8 mouse cellular contexts compared by ENCODE assay signal in the genomic region with DNA sequence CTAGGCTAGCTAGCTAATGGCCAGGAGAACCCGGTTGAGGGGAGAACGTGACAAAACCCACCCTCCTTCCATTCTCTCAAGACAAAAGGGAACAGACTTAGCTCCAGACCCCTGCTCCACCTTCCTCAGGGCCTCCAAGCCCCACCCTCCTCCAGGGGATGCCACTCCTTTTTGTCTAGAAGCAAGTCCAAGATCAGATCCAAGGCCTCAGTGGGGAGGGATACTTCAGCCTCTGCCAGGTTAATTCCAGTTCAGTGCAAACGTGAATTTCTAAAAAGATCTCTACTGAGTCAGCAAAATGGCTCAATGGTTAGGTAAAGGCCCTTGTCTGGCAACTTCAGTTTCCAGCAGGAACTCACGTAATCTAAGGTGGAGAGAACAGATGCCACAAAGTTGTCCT. TPM values are rescaled to one million over a fixed set of nuclear protein-coding genes. Genes with fewer than 3 reads are reported as not detected.
A peak's percentile ranks its signal among the peaks of the same experiment; 100 is the strongest.
DNase-seq lines count a peak whose midpoint lies in the region; ATAC-seq and TF ChIP-seq lines count a peak whose summit lies in the region.

No protein-coding gene starts in this region.

- H3K36me3 ChIP-seq in kidney, adult 2 months (ENCODE audit: control insufficient read depth, insufficient read depth, low read length) = no peaks in the 10 kb centered on the region
- H3K36me3 ChIP-seq in spleen, adult 2 months (ENCODE audit: control insufficient read depth, insufficient read depth, low read length) = no peaks in the 10 kb centered on the region
- H3K36me3 ChIP-seq in intestine, embryonic 14.5 days (ENCODE audit: control insufficient read depth, insufficient read depth, low read length) = no peaks in the 10 kb centered on the region
- no peaks in the 10 kb centered on the region for H3K36me3 ChIP-seq in midbrain, embryonic 16.5 days (ENCODE audit: control insufficient read depth, insufficient read depth, low read length)

- H3K4me3 ChIP-seq in kidney, adult 2 months (ENCODE audit: insufficient read depth, low read depth, low read length) = no peak overlapping the region
- H3K4me3 ChIP-seq in spleen, adult 2 months (ENCODE audit: extremely low read depth, insufficient read depth, insufficient read length) = no peak overlapping the region
- H3K4me3 ChIP-seq in intestine, embryonic 14.5 days (ENCODE audit: low read depth, low read length) = no peak overlapping the region
- H3K4me3 ChIP-seq in midbrain, embryonic 16.5 days (ENCODE audit: low read depth, low read length) = no peak overlapping the region

- 61% methylated on average over 4 of the region's 4 CpGs for WGBS in kidney, adult 2 months
- 77% methylated on average over 4 of the region's 4 CpGs for WGBS in spleen, adult 2 months
- 35% methylated on average over 4 of the region's 4 CpGs for WGBS in intestine, embryonic 14.5 days
- 27% methylated on average over 4 of the region's 4 CpGs for WGBS in midbrain, embryonic 16.5 days

- no peak overlapping the region for H3K9ac ChIP-seq in intestine, embryonic 14.5 days (ENCODE audit: low read length)
- no peak overlapping the region for H3K9ac ChIP-seq in midbrain, embryonic 16.5 days (ENCODE audit: low read depth, low read length)

- TF ChIP-seq POLR2A in kidney, adult 2 months (IDR thresholded peaks at IDR 0.05; ENCODE audit: low read depth, low read length) = no peak
- TF ChIP-seq POLR2A in spleen, adult 2 months (IDR thresholded peaks at IDR 0.05; ENCODE audit: low read depth, low read length) = no peak

- ATAC-seq in intestine, embryonic 14.5 days (replicated peaks; ENCODE audit: low FRiP score, low TSS enrichment, low read depth) = peak; percentile 17; the same call in 1 of the 2 replicates
- no peak for ATAC-seq in midbrain, embryonic 16.5 days
- no peak for ATAC-seq in granulocyte monocyte progenitor cell, adult 5-6 weeks (replicated peaks; ENCODE audit: poor library complexity, severe bottlenecking)

- H3K4me2 ChIP-seq in intestine, embryonic 14.5 days (ENCODE audit: low read length) = no peak overlapping the region
- no peak overlapping the region for H3K4me2 ChIP-seq in midbrain, embryonic 16.5 days (ENCODE audit: low read length)

- no peak overlapping the region for H3K27ac ChIP-seq in kidney, adult 2 months (ENCODE audit: insufficient read depth, low read depth, low read length)
- H3K27ac ChIP-seq in spleen, adult 2 months (ENCODE audit: insufficient read depth, low read length) = peak overlapping the region; percentile 91
- H3K27ac ChIP-seq in intestine, embryonic 14.5 days (ENCODE audit: low read depth) = peak overlapping the region; percentile 51
- no peak overlapping the region for H3K27ac ChIP-seq in midbrain, embryonic 16.5 days (ENCODE audit: low read length)

- TF ChIP-seq CTCF in kidney, adult 2 months (conservative IDR thresholded peaks at IDR 0.05; ENCODE audit: insufficient read depth, insufficient read length, low read depth, low read length) = no peak
- no peak for TF ChIP-seq CTCF in spleen, adult 2 months (IDR thresholded peaks at IDR 0.05; ENCODE audit: extremely low read depth, insufficient read depth, insufficient read length, insufficient replicate concordance)

- H3K4me1 ChIP-seq in kidney, adult 2 months (ENCODE audit: control insufficient read depth, insufficient read depth, low read length) = peaks cover 18% of the 10 kb centered on the region; the same call in 1 of the 2 replicates
- peaks cover 80% of the 10 kb centered on the region; the same call in 1 of the 2 replicates for H3K4me1 ChIP-seq in spleen, adult 2 months (ENCODE audit: control insufficient read depth, insufficient read depth, insufficient read length)
- peaks cover 30% of the 10 kb centered on the region for H3K4me1 ChIP-seq in intestine, embryonic 14.5 days (replicated peaks; ENCODE audit: control insufficient read depth, insufficient read depth, low read length)
- peaks cover 33% of the 10 kb centered on the region for H3K4me1 ChIP-seq in midbrain, embryonic 16.5 days (ENCODE audit: control insufficient read depth, insufficient read depth, low read length)

- peak; percentile 56 for DNase-seq in kidney, adult 2 months
- no peak for DNase-seq in kidney, adult 11 months
- DNase-seq in spleen, adult 2 months (ENCODE audit: low read depth in 1 of 2, low spot score in 2 of 2) = no peak
- no peak for DNase-seq in spleen, adult 18-20 months
- no peak for DNase-seq in intestine, embryonic 14.5 days (ENCODE audit: low spot score)
- no peak for DNase-seq in urinary bladder, adult 18-20 months (ENCODE audit: low spot score in 2 of 2)

- no peaks in the 10 kb centered on the region for H3K9me3 ChIP-seq in intestine, embryonic 14.5 days (ENCODE audit: control insufficient read depth, low read length)
- H3K9me3 ChIP-seq in midbrain, embryonic 16.5 days (replicated peaks; ENCODE audit: control insufficient read depth, low read length, poor library complexity, severe bottlenecking) = no peaks in the 10 kb centered on the region

- H3K27me3 ChIP-seq in kidney, adult 2 months (replicated peaks; ENCODE audit: control insufficient read depth, insufficient read depth, low read length) = no peaks in the 10 kb centered on the region
- H3K27me3 ChIP-seq in spleen, adult 2 months (ENCODE audit: control insufficient read depth, insufficient read depth, low read length) = no peaks in the 10 kb centered on the region
- no peaks in the 10 kb centered on the region for H3K27me3 ChIP-seq in intestine, embryonic 14.5 days (replicated peaks; ENCODE audit: control insufficient read depth, insufficient read depth, low read length)
- H3K27me3 ChIP-seq in midbrain, embryonic 16.5 days (ENCODE audit: control insufficient read depth, insufficient read depth, low read depth, low read length) = no peaks in the 10 kb centered on the region

RNA-seq across cellular contexts. Expression of a gene that starts 20.2 kb away (rescaled TPM):
- polyA plus RNA-seq in kidney, adult 2 months (2012; rRNA removed) = 5.4 and 6.6 TPM in 2 replicates
- polyA plus RNA-seq in spleen, adult 2 months (2012; rRNA removed) = 48.3 and 51.8 TPM in 2 replicates
- 14.5 and 15.2 TPM in 2 replicates for polyA plus RNA-seq in intestine, embryonic 14.5 days (2014; fragmentation: Nextera tagmentation; extraction: Ambion mirVana)
- polyA plus RNA-seq in midbrain, embryonic 16.5 days (2015; fragmentation: Nextera tagmentation; extraction: Ambion mirVana) = 12.0 and 12.5 TPM in 2 replicates
- total RNA-seq in granulocyte monocyte progenitor cell, adult 5-6 weeks (2014; fragmentation: Nextera tagmentation) = 70.3 and 72.3 TPM in 2 replicates
- total RNA-seq in granulocyte monocyte progenitor cell, adult 5-6 weeks (2017) = 77.0 and 92.0 TPM in 2 replicates

Comparison
In these comparisons a context has a peak if more than half of its experiments do, and no peak if none do; other contexts are left out.
1. H3K27ac ChIP-seq: peak in spleen, adult 2 months (single experiment) and intestine, embryonic 14.5 days (single experiment); none in kidney, adult 2 months (single experiment) and midbrain, embryonic 16.5 days (single experiment).